Mouse (Mus musculus) mouse trophoblast stem cell (cell line): Measurements from ENCODE around the gene Htra1.

ENCODE experiments used
- in situ Hi-C, 2 experiments: fragments of 300-500 bp; cut with MseI, MboI; formaldehyde crosslinking; loops; 2 replicates in 1 of 2; 3 replicates in 1 of 2; pipeline ENCODE4 v1.15.1; 2025

Htra1 gene

DNA sequence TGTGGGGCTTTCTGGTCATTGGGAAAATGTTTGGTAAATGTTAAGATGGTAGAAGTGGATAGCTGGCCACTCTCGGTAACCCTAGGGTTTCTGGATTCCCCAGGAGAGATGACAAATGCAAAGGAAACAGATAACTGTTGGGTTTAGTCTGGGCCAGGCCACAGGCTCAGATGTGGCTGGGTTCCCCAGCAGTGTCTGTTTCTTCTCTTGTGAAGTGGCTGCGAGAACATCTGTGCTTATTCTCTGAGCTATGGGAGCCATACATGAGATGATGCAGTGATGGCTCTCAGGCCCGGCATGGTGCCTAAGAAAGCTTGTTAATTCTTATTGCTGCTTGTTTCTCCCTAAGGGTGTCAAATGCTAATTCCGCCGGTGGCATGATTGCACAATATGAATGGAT is 68.2 kb downstream of the Htra1 start:
- in situ Hi-C loops, result no loop called here

DNA sequence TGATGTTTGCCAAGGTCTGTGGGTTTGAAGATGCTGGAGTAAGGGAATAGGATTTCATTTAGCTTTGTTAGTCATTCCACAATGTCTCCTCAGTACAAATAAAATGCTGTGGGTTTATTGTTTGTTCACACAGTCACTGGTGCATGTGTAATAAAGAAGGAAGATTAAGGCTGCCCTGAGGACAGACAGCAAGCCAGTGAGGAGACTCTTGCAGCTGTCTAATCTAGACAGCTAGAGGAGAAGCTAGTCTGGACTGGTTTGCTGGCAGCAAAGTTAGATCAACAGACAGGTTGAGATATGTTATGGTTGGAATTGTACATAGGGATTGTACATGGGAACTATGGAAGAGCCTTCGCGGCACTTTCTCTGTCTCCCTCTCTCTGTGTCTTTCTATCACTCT is 71.3 kb downstream of the Htra1 start:
- in situ Hi-C loops, result no loop called here

DNA sequence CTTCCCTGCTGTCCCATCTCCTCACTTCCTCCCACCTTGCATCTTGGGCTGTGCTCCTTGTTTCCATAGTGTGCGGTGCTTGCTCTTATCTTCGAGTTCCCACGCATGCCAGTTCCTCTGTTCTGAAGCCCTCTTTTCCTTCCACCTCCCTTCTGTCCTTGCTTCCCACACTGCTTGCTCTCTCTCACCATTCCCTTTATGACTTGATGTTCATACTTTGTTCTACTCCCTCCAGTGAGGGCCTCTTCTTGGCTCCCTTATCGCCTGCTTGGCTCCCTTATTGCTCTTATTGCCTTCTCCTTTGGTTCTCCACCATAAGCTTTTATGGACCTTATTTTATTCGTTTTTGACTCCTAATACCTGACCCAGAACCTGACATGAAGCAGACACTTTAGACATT is 73.3 kb downstream of the Htra1 start:
- in situ Hi-C loops, result no loop called here

DNA sequence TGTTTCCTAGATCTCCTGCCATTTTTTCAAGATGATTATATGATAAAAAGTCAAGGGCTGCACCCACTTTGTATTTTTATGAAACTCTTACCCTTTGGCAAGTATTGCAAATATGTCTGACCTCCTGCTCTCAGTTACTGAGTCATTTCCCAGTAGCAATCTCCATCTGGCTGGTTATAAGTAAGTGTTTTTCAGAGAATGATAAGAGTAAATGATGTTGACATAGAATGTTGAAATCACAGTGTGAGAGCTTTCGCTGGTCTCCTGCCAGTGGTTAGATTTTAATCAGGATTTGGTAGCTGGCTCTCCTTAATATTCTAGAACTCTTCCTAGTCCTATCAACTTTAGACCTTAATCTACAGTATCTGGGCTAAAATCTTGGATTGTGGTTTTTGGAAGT is 76.0 kb downstream of the Htra1 start:
- in situ Hi-C loops, result no loop called here

DNA sequence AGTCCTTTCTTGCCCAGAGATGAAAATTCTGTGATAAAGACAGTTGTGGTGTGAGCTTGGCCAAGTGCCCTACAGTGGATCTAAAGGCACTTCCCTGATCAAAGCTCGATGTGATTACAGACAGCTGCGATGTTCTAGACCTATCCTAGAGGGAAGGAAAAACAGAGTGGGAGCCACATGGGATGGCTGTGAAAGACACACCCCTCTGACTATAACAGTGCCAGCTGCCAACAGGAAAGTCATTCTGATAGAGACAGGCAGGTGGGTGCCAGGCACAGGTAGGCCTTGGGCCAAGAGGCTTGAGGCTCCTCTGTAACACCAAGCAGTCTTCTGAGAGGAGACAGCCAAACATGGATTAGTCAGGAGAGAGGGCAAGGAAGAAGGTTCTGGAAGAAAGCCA is 83.3 kb downstream of the Htra1 start:
- in situ Hi-C loops, result no loop called here

DNA sequence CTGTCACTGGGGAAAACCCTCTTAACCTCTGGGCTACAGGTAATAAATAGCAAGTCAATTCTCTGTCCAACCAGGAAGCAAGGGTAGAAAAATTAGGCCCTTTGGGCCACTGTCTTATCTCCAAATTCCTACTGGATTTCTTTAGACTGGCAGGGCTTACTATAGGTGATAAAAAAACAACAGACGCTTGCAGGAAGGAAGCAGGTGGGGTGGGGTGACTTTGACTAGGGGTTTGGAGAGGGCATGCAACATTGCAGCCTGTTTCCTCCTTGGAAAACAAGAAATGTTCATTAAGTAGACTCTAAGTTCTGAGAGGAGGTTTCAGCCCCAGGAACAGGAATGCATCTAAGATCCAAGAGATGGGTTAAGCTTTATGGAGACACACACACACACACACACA is 88.9 kb downstream of the Htra1 start:
- in situ Hi-C loops, result no loop called here

DNA sequence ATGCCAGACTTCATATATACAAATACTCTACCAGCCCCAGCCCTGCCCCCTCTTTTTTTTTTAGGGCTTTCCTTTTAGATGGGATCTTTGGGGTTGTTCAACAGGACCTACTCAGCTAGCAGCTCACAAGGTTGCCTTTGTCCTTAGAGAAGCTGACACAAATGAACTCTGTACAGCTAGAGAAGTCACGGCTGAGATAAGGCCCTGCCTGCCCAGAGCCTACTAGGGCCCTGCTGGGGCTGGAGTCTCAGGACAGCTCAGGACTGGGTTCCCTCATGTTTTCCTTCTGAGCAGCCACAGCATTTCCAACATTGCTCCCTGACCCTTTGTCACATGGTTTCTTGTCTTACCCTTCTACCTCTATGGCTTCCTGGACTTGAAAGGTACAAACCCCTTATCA is 91.6 kb downstream of the Htra1 start:
- in situ Hi-C loops, result no loop called here

DNA sequence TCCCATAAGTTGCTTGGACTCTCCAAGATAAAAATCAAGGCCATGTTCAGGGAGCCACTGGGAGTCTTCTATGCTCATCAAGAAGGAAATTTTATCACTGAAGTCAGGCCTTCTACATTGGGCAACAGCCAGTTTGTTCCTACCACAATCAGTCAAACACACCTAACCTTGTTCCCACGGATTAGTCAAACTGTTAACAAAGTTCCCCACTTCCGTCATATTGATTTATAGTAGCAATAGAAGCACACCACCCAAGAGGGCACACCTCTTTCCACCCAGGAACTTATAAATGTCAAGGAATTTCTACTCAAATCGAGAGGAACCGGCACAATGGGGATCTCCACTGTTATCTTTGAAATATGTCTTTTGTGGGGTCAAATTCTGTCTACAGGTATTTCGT is 95.8 kb downstream of the Htra1 start, which contains the start of gene Dmbt1:
TSS of gene Dmbt1 (plus strand) at position 299 of the 400 bp plus-strand sequence.
- in situ Hi-C loops, result no loop called here
